Comparison of ENCODE assay signal across 29 mouse cellular contexts in the genomic region with DNA sequence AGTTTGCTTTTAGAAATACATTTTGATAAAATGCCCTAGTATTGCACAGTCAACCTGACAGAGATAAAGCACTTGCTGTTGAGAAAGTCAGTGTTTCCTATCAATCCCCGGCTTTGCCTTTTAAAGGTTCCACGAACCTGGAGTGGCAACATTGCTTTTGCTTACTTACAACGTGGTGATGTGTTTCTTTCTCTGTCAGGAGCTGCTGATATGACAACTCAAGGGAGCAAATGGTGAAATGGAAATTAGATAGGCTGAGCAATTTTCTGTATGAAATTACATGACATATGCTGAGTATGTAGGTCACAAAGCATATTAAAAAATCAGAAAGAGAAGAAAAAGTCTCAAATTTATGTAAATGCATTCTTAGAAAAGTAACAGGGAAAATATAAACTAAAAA.
DNase-seq lines count a peak whose midpoint lies in the region; ATAC-seq and TF ChIP-seq lines count a peak whose summit lies in the region.
"Had no signal": no experiment of that assay in that cellular context is flagged by ENCODE, and none has a peak within 500 bp of the region (broad histone marks: within the 10 kb centered on the region; RNA-seq: fewer than 3 reads in every experiment).

No protein-coding gene starts in this region.

- H3K9me3 ChIP-seq in forebrain, embryonic 14.5 days (replicated peaks; ENCODE audit: control insufficient read depth, low read length), result no peaks in the 10 kb centered on the region
- no peaks in the 10 kb centered on the region for H3K9me3 ChIP-seq in forebrain, embryonic 11.5 days (ENCODE audit: control insufficient read depth, low read length)
- no peaks in the 10 kb centered on the region for H3K9me3 ChIP-seq in forebrain, postnatal 0 days (ENCODE audit: low read length)
- no peaks in the 10 kb centered on the region for H3K9me3 ChIP-seq in forebrain, embryonic 12.5 days
- no peaks in the 10 kb centered on the region for H3K9me3 ChIP-seq in midbrain, embryonic 14.5 days (ENCODE audit: control insufficient read depth, low read length)
- H3K9me3 ChIP-seq in midbrain, embryonic 10.5 days (replicated peaks), result no peaks in the 10 kb centered on the region
- H3K9me3 ChIP-seq: embryonic facial prominence, embryonic 10.5 days; embryonic facial prominence, embryonic 13.5 days; heart, embryonic 10.5 days; heart, embryonic 13.5 days; intestine, embryonic 15.5 days had no signal

- H3K36me3 ChIP-seq in forebrain, embryonic 14.5 days (ENCODE audit: control insufficient read depth, insufficient read depth, low read length), result no peaks in the 10 kb centered on the region
- H3K36me3 ChIP-seq in forebrain, embryonic 11.5 days (ENCODE audit: control insufficient read depth, insufficient read depth, low read length), result no peaks in the 10 kb centered on the region
- no peaks in the 10 kb centered on the region for H3K36me3 ChIP-seq in forebrain, postnatal 0 days (ENCODE audit: insufficient read depth)
- no peaks in the 10 kb centered on the region for H3K36me3 ChIP-seq in forebrain, embryonic 12.5 days (replicated peaks)
- H3K36me3 ChIP-seq in midbrain, embryonic 14.5 days (ENCODE audit: control insufficient read depth, insufficient read depth, low read length), result no peaks in the 10 kb centered on the region
- H3K36me3 ChIP-seq in midbrain, embryonic 10.5 days, result no peaks in the 10 kb centered on the region
- H3K36me3 ChIP-seq: embryonic facial prominence, embryonic 10.5 days; embryonic facial prominence, embryonic 13.5 days; heart, embryonic 10.5 days; heart, embryonic 13.5 days; intestine, embryonic 15.5 days had no signal

- H3K9ac ChIP-seq in forebrain, embryonic 14.5 days (ENCODE audit: low read length), result no peak overlapping the region
- H3K9ac ChIP-seq in forebrain, embryonic 11.5 days (ENCODE audit: low read length), result no peak overlapping the region
- H3K9ac ChIP-seq in forebrain, postnatal 0 days, result no peak overlapping the region
- no peak overlapping the region for H3K9ac ChIP-seq in forebrain, embryonic 12.5 days
- no peak overlapping the region for H3K9ac ChIP-seq in midbrain, embryonic 14.5 days (replicated peaks; ENCODE audit: low read length)
- H3K9ac ChIP-seq: embryonic facial prominence, embryonic 13.5 days; heart, embryonic 13.5 days; hindbrain, embryonic 14.5 days; intestine, embryonic 15.5 days had no signal

- 71% methylated on average over 3 of the region's 3 CpGs for WGBS in forebrain, embryonic 14.5 days
- 76% methylated on average over 3 of the region's 3 CpGs for WGBS in forebrain, embryonic 11.5 days
- WGBS in forebrain, postnatal 0 days, result 36% methylated on average over 3 of the region's 3 CpGs
- WGBS in forebrain, embryonic 12.5 days, result 72% methylated on average over 3 of the region's 3 CpGs
- WGBS in midbrain, embryonic 14.5 days, result 56% methylated on average over 3 of the region's 3 CpGs
- 77% methylated on average over 3 of the region's 3 CpGs for WGBS in midbrain, embryonic 10.5 days

- H3K27me3 ChIP-seq in forebrain, embryonic 14.5 days (replicated peaks; ENCODE audit: control insufficient read depth, insufficient read depth, low read length), result no peaks in the 10 kb centered on the region
- H3K27me3 ChIP-seq in forebrain, embryonic 11.5 days (ENCODE audit: control insufficient read depth, insufficient read depth, low read length), result no peaks in the 10 kb centered on the region
- H3K27me3 ChIP-seq in forebrain, postnatal 0 days (ENCODE audit: insufficient read depth, low read length), result no peaks in the 10 kb centered on the region
- H3K27me3 ChIP-seq in forebrain, embryonic 12.5 days, result no peaks in the 10 kb centered on the region
- no peaks in the 10 kb centered on the region for H3K27me3 ChIP-seq in midbrain, embryonic 14.5 days (ENCODE audit: control insufficient read depth, insufficient read depth, low read length)
- no peaks in the 10 kb centered on the region for H3K27me3 ChIP-seq in midbrain, embryonic 10.5 days (ENCODE audit: low read depth, poor library complexity, severe bottlenecking)
- H3K27me3 ChIP-seq: embryonic facial prominence, embryonic 13.5 days; heart, embryonic 13.5 days; intestine, embryonic 15.5 days had no signal

- peak; percentile 36 for DNase-seq in forebrain, embryonic 14.5 days (ENCODE audit: low spot score)
- no peak for DNase-seq in forebrain, embryonic 11.5 days (ENCODE audit: low spot score)
- DNase-seq in forebrain, postnatal 0 days, result peak; percentile 14
- DNase-seq in midbrain, embryonic 14.5 days, result peak; percentile 28
- DNase-seq in midbrain, embryonic 10.5 days (ENCODE audit: low spot score), result no peak
- peak; percentile 4 for DNase-seq in brain, adult 2 months (ENCODE audit: low read depth, low spot score)
- no peak for DNase-seq in thymus, postnatal 4 days
- DNase-seq: adrenal gland, adult 8-10 months; adrenal gland, postnatal 25 days; cerebellum, adult 11-12 months; cerebellum, adult 8-10 months; cerebellum, postnatal 10 days; cerebellum, postnatal 36 days; embryo, embryonic 11 days; gastrocnemius, postnatal 10 days; gastrocnemius, postnatal 36 days; heart, adult 2 months; heart, postnatal 14 days; heart, postnatal 4 days; kidney, adult 11 months had no signal

- no peak for ATAC-seq in forebrain, embryonic 14.5 days
- ATAC-seq in forebrain, embryonic 11.5 days (replicated peaks; ENCODE audit: low FRiP score), result no peak
- ATAC-seq in forebrain, postnatal 0 days, result peak; percentile 61; the same call in 1 of the 2 replicates
- no peak for ATAC-seq in forebrain, embryonic 12.5 days (ENCODE audit: low FRiP score)
- ATAC-seq in midbrain, embryonic 14.5 days (ENCODE audit: low FRiP score, low TSS enrichment), result no peak
- ATAC-seq: activated CD4-positive, CD25-positive, alpha-beta regulatory T cell, adult 4 months; intestine, embryonic 15.5 days had no signal

- no peak for TF ChIP-seq CTCF in forebrain, postnatal 0 days (IDR thresholded peaks at IDR 0.05; ENCODE audit: low read depth)

- no peak overlapping the region for H3K4me2 ChIP-seq in forebrain, embryonic 14.5 days (ENCODE audit: low read length)
- no peak overlapping the region for H3K4me2 ChIP-seq in forebrain, embryonic 11.5 days (ENCODE audit: low read depth, low read length, severe bottlenecking)
- no peak overlapping the region for H3K4me2 ChIP-seq in forebrain, postnatal 0 days (ENCODE audit: low read depth)
- no peak overlapping the region for H3K4me2 ChIP-seq in forebrain, embryonic 12.5 days
- no peak overlapping the region for H3K4me2 ChIP-seq in midbrain, embryonic 14.5 days (ENCODE audit: low read length)
- H3K4me2 ChIP-seq: embryonic facial prominence, embryonic 13.5 days; heart, embryonic 13.5 days; hindbrain, embryonic 14.5 days; intestine, embryonic 15.5 days had no signal

- H3K4me3 ChIP-seq in forebrain, embryonic 14.5 days (ENCODE audit: low read depth, low read length), result no peak overlapping the region
- no peak overlapping the region for H3K4me3 ChIP-seq in forebrain, embryonic 11.5 days (ENCODE audit: low read depth, low read length)
- no peak overlapping the region for H3K4me3 ChIP-seq in forebrain, postnatal 0 days (ENCODE audit: low read depth, low read length)
- H3K4me3 ChIP-seq in forebrain, embryonic 12.5 days (replicated peaks), result no peak overlapping the region
- H3K4me3 ChIP-seq in midbrain, embryonic 14.5 days (replicated peaks; ENCODE audit: low read depth, low read length), result no peak overlapping the region
- no peak overlapping the region for H3K4me3 ChIP-seq in midbrain, embryonic 10.5 days
- H3K4me3 ChIP-seq: embryonic facial prominence, embryonic 10.5 days; embryonic facial prominence, embryonic 13.5 days; erythroblast, embryonic 14.5 days; heart, adult 2 months; heart, embryonic 10.5 days; heart, embryonic 13.5 days; intestine, embryonic 15.5 days had no signal

- H3K27ac ChIP-seq in forebrain, embryonic 14.5 days (ENCODE audit: low read depth, low read length), result no peak overlapping the region
- H3K27ac ChIP-seq in forebrain, embryonic 11.5 days (ENCODE audit: low read depth, low read length), result no peak overlapping the region
- H3K27ac ChIP-seq in forebrain, postnatal 0 days (ENCODE audit: low read depth, low read length), result no peak overlapping the region
- H3K27ac ChIP-seq in forebrain, embryonic 12.5 days, result no peak overlapping the region
- no peak overlapping the region for H3K27ac ChIP-seq in midbrain, embryonic 14.5 days (replicated peaks; ENCODE audit: low read depth, low read length)
- H3K27ac ChIP-seq in midbrain, embryonic 10.5 days (replicated peaks), result no peak overlapping the region
- H3K27ac ChIP-seq: embryonic facial prominence, embryonic 10.5 days; embryonic facial prominence, embryonic 13.5 days; heart, adult 2 months; heart, embryonic 10.5 days; heart, embryonic 13.5 days; hindbrain, embryonic 14.5 days; intestine, embryonic 15.5 days had no signal

- no peaks in the 10 kb centered on the region for H3K4me1 ChIP-seq in forebrain, embryonic 14.5 days (ENCODE audit: control insufficient read depth, insufficient read depth, low read length)
- no peaks in the 10 kb centered on the region for H3K4me1 ChIP-seq in forebrain, embryonic 11.5 days (replicated peaks; ENCODE audit: control insufficient read depth, insufficient read depth, low read length)
- no peaks in the 10 kb centered on the region for H3K4me1 ChIP-seq in forebrain, postnatal 0 days (ENCODE audit: insufficient read depth)
- H3K4me1 ChIP-seq in forebrain, embryonic 12.5 days, result no peaks in the 10 kb centered on the region
- H3K4me1 ChIP-seq in midbrain, embryonic 14.5 days (ENCODE audit: control insufficient read depth, insufficient read depth, low read length), result no peaks in the 10 kb centered on the region
- H3K4me1 ChIP-seq in midbrain, embryonic 10.5 days, result no peaks in the 10 kb centered on the region
- H3K4me1 ChIP-seq: embryonic facial prominence, embryonic 10.5 days; embryonic facial prominence, embryonic 13.5 days; heart, embryonic 10.5 days; heart, embryonic 13.5 days; intestine, embryonic 15.5 days had no signal

Comparison
In these comparisons a context has a peak if more than half of its experiments do, and no peak if none do; other contexts are left out.
1. DNase-seq: peak in forebrain, embryonic 14.5 days (single experiment), forebrain, postnatal 0 days (single experiment), midbrain, embryonic 14.5 days (single experiment) and brain, adult 2 months (single experiment); none in forebrain, embryonic 11.5 days (single experiment), midbrain, embryonic 10.5 days (single experiment) and thymus, postnatal 4 days (single experiment).